Mouse (Mus musculus) C2C12 (cell line): ENCODE measurements around the gene Gdpd5. TPM values are rescaled to one million over a fixed set of nuclear protein-coding genes. Genes with fewer than 3 reads are reported as not detected.

ENCODE experiments used
- H3K27me3 ChIP-seq: one replicate; pipeline ENCODE4 v1.6.1; 2011; ENCODE audit not compliant: control insufficient read depth, insufficient read depth, insufficient read length
- H3K36me3 ChIP-seq: one replicate; pipeline ENCODE4 v1.6.1; 2011; ENCODE audit not compliant: control insufficient read depth, insufficient read depth
- H3K4me3 ChIP-seq: one replicate; pipeline ENCODE4 v1.5.1; 2011; ENCODE audit warnings: mild to moderate bottlenecking, control low read depth; ENCODE audit not compliant: poor library complexity, insufficient read depth, severe bottlenecking
- H3K79me2 ChIP-seq: one replicate; pipeline ENCODE4 v1.6.1; 2011; ENCODE audit not compliant: control insufficient read depth, insufficient read depth
- H3K79me3 ChIP-seq: one replicate; pipeline ENCODE4 v1.6.1; 2011; ENCODE audit warnings: low read depth, control low read depth
- H3ac ChIP-seq: one replicate; pipeline ENCODE3; 2011; ENCODE audit warnings: low read depth; ENCODE audit not compliant: control insufficient read depth, insufficient read length
- CEBPB ChIP-seq: IDR thresholded peaks from one replicate; pipeline ENCODE4 v1.6.1; 2011; ENCODE audit warnings: low read depth, mild to moderate bottlenecking, control low read depth, moderate library complexity
- CTCF ChIP-seq: IDR thresholded peaks from one replicate; pipeline ENCODE4 v1.5.1; 2011; ENCODE audit not compliant: control insufficient read depth, insufficient read depth, insufficient read length
- FOSL1 ChIP-seq: IDR thresholded peaks from one replicate; pipeline ENCODE4 v1.8.0; 2011; ENCODE audit warnings: mild to moderate bottlenecking, low read length; ENCODE audit not compliant: poor library complexity, insufficient read depth, severe bottlenecking
- MAX ChIP-seq: IDR thresholded peaks from one replicate; pipeline ENCODE4 v1.6.1; 2011; ENCODE audit warnings: mild to moderate bottlenecking, control low read depth
- MYOD1 ChIP-seq: IDR thresholded peaks from one replicate; pipeline ENCODE4 v1.6.1; 2011; ENCODE audit warnings: low read depth; ENCODE audit not compliant: control insufficient read depth, insufficient read length
- MYOG ChIP-seq: IDR thresholded peaks from one replicate; pipeline ENCODE4 v1.6.1; 2011; ENCODE audit not compliant: control insufficient read depth, insufficient read length; ENCODE audit errors: extremely low read depth
- USF1 ChIP-seq: IDR thresholded peaks from one replicate; pipeline ENCODE4 v1.6.1; 2011; ENCODE audit warnings: low read depth, mild to moderate bottlenecking, control low read depth, moderate library complexity
- polyA plus RNA-seq: library from polyadenylated mRNA; unstranded; fragments of >200 nt; fragmentation: generic; extraction: Trizol; gene quantifications from one replicate; pipeline ENCODE4 v1.2.1, GENCODE M21; 2012; ENCODE audit warnings: missing spikeins

Gdpd5 gene
- polyA plus RNA-seq, 1 experiment = 3.6 TPM

GRCm38 (mm10) chr7:99475562-99475911 is 94.3 kb downstream of the Gdpd5 start:
- Histone ChIP-seq H3K27me3 (no peaks in the 10 kb centered on the region), H3K79me3 (peaks cover 6% of the 10 kb centered on the region), H3K36me3 (peaks cover 16% of the 10 kb centered on the region), H3K79me2 (peaks cover 19% of the 10 kb centered on the region), H3K4me3 (no peak overlapping the region), H3ac (no peak overlapping the region)
- TF ChIP-seq USF1 = no peak
- TF ChIP-seq MYOD1 = no peak
- no peak for TF ChIP-seq FOSL1
- TF ChIP-seq CEBPB = peak; percentile 4
- no peak for TF ChIP-seq MAX

GRCm38 (mm10) chr7:99476558-99477114 is 95.4 kb downstream of the Gdpd5 start:
- Histone ChIP-seq H3K4me3 (no peak overlapping the region), H3K79me2 (peaks cover 30% of the 10 kb centered on the region), H3K79me3 (peaks cover 15% of the 10 kb centered on the region), H3ac (no peak overlapping the region), H3K36me3 (peaks cover 25% of the 10 kb centered on the region), H3K27me3 (no peaks in the 10 kb centered on the region)
- no peak for TF ChIP-seq FOSL1
- TF ChIP-seq USF1 = no peak
- TF ChIP-seq CTCF = no peak
- no peak for TF ChIP-seq MYOD1

- H3K27me3 ChIP-seq = no peaks in the 10 kb centered on the region
- peaks cover 29% of the 10 kb centered on the region for H3K36me3 ChIP-seq
- peaks cover 21% of the 10 kb centered on the region for H3K79me3 ChIP-seq
- TF ChIP-seq MYOG (no peak), USF1 (no peak), CEBPB (no peak), MAX (no peak), MYOD1 (no peak), CTCF (no peak), FOSL1 (no peak)
- H3K4me3 ChIP-seq = no peak overlapping the region
- peaks cover 36% of the 10 kb centered on the region for H3K79me2 ChIP-seq
- no peak overlapping the region for H3ac ChIP-seq
Measured at GRCm38 (mm10) chr7:99477235-99477634, 96.0 kb downstream of the Gdpd5 start.

- TF ChIP-seq MYOG (no peak), CEBPB (no peak)
- Histone ChIP-seq H3K4me3 (peak overlapping the region; percentile 85), H3K79me2 (peaks cover 49% of the 10 kb centered on the region), H3K27me3 (no peaks in the 10 kb centered on the region), H3ac (peak overlapping the region; percentile 50), H3K36me3 (peaks cover 35% of the 10 kb centered on the region), H3K79me3 (peaks cover 33% of the 10 kb centered on the region)
Measured at GRCm38 (mm10) chr7:99482637-99483036, 101.4 kb downstream of the Gdpd5 start.

- peak within 1 kb of the TSS; percentile 50 for H3ac ChIP-seq
- TF ChIP-seq CTCF (no peak), MAX (peak; percentile 65)
- peak within 1 kb of the TSS; percentile 85 for H3K4me3 ChIP-seq
Measured at GRCm38 (mm10) chr7:99483271-99483923, 102.2 kb downstream of the Gdpd5 start, which contains the start of gene Rps3. Gene Rps3 (minus strand): TSS chr7:99483738.

GRCm38 (mm10) chr7:99483924-99484319 is 102.7 kb downstream of the Gdpd5 start:
- no peak for TF ChIP-seq MYOD1
- no peak for TF ChIP-seq CTCF
- TF ChIP-seq MAX = no peak
- no peak for TF ChIP-seq CEBPB
- TF ChIP-seq MYOG = no peak
- TF ChIP-seq FOSL1 = no peak
- no peak for TF ChIP-seq USF1
- Histone ChIP-seq H3K36me3 (peaks cover 34% of the 10 kb centered on the region), H3K79me2 (peaks cover 46% of the 10 kb centered on the region), H3K27me3 (no peaks in the 10 kb centered on the region), H3K79me3 (peaks cover 33% of the 10 kb centered on the region), H3K4me3 (no peak overlapping the region), H3ac (no peak overlapping the region)

More at GRCm38 (mm10) chr7:99483271-99483923, 102.2 kb downstream of the Gdpd5 start, which contains the start of gene Rps3:
- Histone ChIP-seq H3K27me3 (no peaks in the 10 kb centered on the region), H3K79me3 (peaks cover 33% of the 10 kb centered on the region), H3K79me2 (peaks cover 49% of the 10 kb centered on the region), H3K36me3 (peaks cover 35% of the 10 kb centered on the region)
